Mouse (Mus musculus): ENCODE measurements around the gene Rybp. TPM values are rescaled to one million over a fixed set of nuclear protein-coding genes. Genes with fewer than 3 reads are reported as not detected.

The Rybp gene
- polyA plus RNA-seq, 1 experiment from 2014 or later: 25.3 TPM

- Histone ChIP-seq H3K9ac (no peak overlapping the region), H3K9me3 (no peaks in the 10 kb centered on the region), H3K4me3 (no peak overlapping the region), H3K36me3 (no peaks in the 10 kb centered on the region), H3K27me3 (no peaks in the 10 kb centered on the region), H3K4me1 (peaks cover 4% of the 10 kb centered on the region; the same call in 1 of the 2 replicates), H3K4me2 (replicated peaks) (no peak overlapping the region), H3K27ac (no peak overlapping the region)
- ATAC-seq (ENCODE audit: insufficient number of reproducible peaks, insufficient read depth, low FRiP score, low TSS enrichment): no peak
- WGBS: 69% methylated on average over 3 of the region's 3 CpGs
Observed at GRCm38 (mm10) chr6:100244474-100244873, 42.8 kb downstream of the Rybp start.

- no peak for ATAC-seq (ENCODE audit: insufficient number of reproducible peaks, insufficient read depth, low FRiP score, low TSS enrichment)
- H3K27me3 ChIP-seq: no peaks in the 10 kb centered on the region
- peaks cover 27% of the 10 kb centered on the region for H3K4me1 ChIP-seq
- no peak overlapping the region for H3K9ac ChIP-seq
- H3K4me3 ChIP-seq: no peak overlapping the region
- H3K27ac ChIP-seq: no peak overlapping the region
- no peak overlapping the region for H3K4me2 ChIP-seq (replicated peaks)
- H3K36me3 ChIP-seq: no peaks in the 10 kb centered on the region
- no peaks in the 10 kb centered on the region for H3K9me3 ChIP-seq
Observed at GRCm38 (mm10) chr6:100235036-100235435, 52.2 kb downstream of the Rybp start.

- Histone ChIP-seq H3K27me3 (no peaks in the 10 kb centered on the region), H3K4me2 (replicated peaks) (no peak overlapping the region), H3K4me3 (no peak overlapping the region), H3K4me1 (peaks cover 27% of the 10 kb centered on the region), H3K9me3 (no peaks in the 10 kb centered on the region), H3K27ac (no peak overlapping the region), H3K36me3 (no peaks in the 10 kb centered on the region), H3K9ac (no peak overlapping the region)
- ATAC-seq (ENCODE audit: insufficient number of reproducible peaks, insufficient read depth, low FRiP score, low TSS enrichment): no peak
- WGBS: 68% methylated on average over 3 of the region's 3 CpGs
Observed at GRCm38 (mm10) chr6:100233522-100233921, 53.8 kb downstream of the Rybp start.

- no peaks in the 10 kb centered on the region for H3K36me3 ChIP-seq
- 62% methylated on average over 4 of the region's 4 CpGs for WGBS
Observed at GRCm38 (mm10) chr6:100233061-100233460, 54.2 kb downstream of the Rybp start.

GRCm38 (mm10) chr6:100226204-100226603, 61.1 kb downstream of the Rybp start:
- no peaks in the 10 kb centered on the region for H3K27me3 ChIP-seq
- 64% methylated on average over 2 of the region's 2 CpGs for WGBS
- H3K4me3 ChIP-seq: no peak overlapping the region
- H3K9me3 ChIP-seq: no peaks in the 10 kb centered on the region
- peaks cover 9% of the 10 kb centered on the region for H3K4me1 ChIP-seq
- no peaks in the 10 kb centered on the region for H3K36me3 ChIP-seq
- no peak for ATAC-seq (ENCODE audit: insufficient number of reproducible peaks, insufficient read depth, low FRiP score, low TSS enrichment)
- no peak overlapping the region for H3K4me2 ChIP-seq (replicated peaks)
- H3K9ac ChIP-seq: no peak overlapping the region
- H3K27ac ChIP-seq: no peak overlapping the region

More at GRCm38 (mm10) chr6:100233061-100233460, 54.2 kb downstream of the Rybp start:
- Histone ChIP-seq H3K4me3 (no peak overlapping the region), H3K27ac (no peak overlapping the region), H3K9me3 (no peaks in the 10 kb centered on the region), H3K4me1 (peaks cover 27% of the 10 kb centered on the region), H3K9ac (no peak overlapping the region), H3K27me3 (no peaks in the 10 kb centered on the region), H3K4me2 (replicated peaks) (no peak overlapping the region)
- no peak for ATAC-seq (ENCODE audit: insufficient number of reproducible peaks, insufficient read depth, low FRiP score, low TSS enrichment)

- no peaks in the 10 kb centered on the region for H3K36me3 ChIP-seq
- H3K9ac ChIP-seq: no peak overlapping the region
- peaks cover 30% of the 10 kb centered on the region for H3K4me1 ChIP-seq
- H3K27me3 ChIP-seq: no peaks in the 10 kb centered on the region; the same call in 1 of the 2 replicates
- H3K27ac ChIP-seq: no peak overlapping the region
- H3K4me2 ChIP-seq (replicated peaks): no peak overlapping the region
- no peak overlapping the region for H3K4me3 ChIP-seq
- WGBS: 94% methylated on average over 6 of the region's 6 CpGs
- no peak for ATAC-seq (ENCODE audit: insufficient number of reproducible peaks, insufficient read depth, low FRiP score, low TSS enrichment)
- H3K9me3 ChIP-seq: no peaks in the 10 kb centered on the region
Observed at GRCm38 (mm10) chr6:100223932-100224331, 63.4 kb downstream of the Rybp start.

GRCm38 (mm10) chr6:100223435-100223834, 63.9 kb downstream of the Rybp start:
- no peak for ATAC-seq (ENCODE audit: insufficient number of reproducible peaks, insufficient read depth, low FRiP score, low TSS enrichment)
- no peaks in the 10 kb centered on the region; the same call in 1 of the 2 replicates for H3K27me3 ChIP-seq
- H3K4me3 ChIP-seq: no peak overlapping the region
- H3K9me3 ChIP-seq: no peaks in the 10 kb centered on the region
- H3K9ac ChIP-seq: no peak overlapping the region
- no peak overlapping the region for H3K27ac ChIP-seq
- H3K36me3 ChIP-seq: no peaks in the 10 kb centered on the region
- no peak overlapping the region for H3K4me2 ChIP-seq (replicated peaks)
- peaks cover 35% of the 10 kb centered on the region for H3K4me1 ChIP-seq
- WGBS: 80% methylated on average over 10 of the region's 10 CpGs

- H3K36me3 ChIP-seq: no peaks in the 10 kb centered on the region
- H3K9me3 ChIP-seq: no peaks in the 10 kb centered on the region
- WGBS: 82% methylated on average over 5 of the region's 5 CpGs
- H3K4me3 ChIP-seq: no peak overlapping the region
- H3K27ac ChIP-seq: no peak overlapping the region
- no peaks in the 10 kb centered on the region; the same call in 1 of the 2 replicates for H3K27me3 ChIP-seq
- no peak for ATAC-seq (ENCODE audit: insufficient number of reproducible peaks, insufficient read depth, low FRiP score, low TSS enrichment)
- peaks cover 36% of the 10 kb centered on the region for H3K4me1 ChIP-seq
- H3K4me2 ChIP-seq (replicated peaks): no peak overlapping the region
- no peak overlapping the region for H3K9ac ChIP-seq
Observed at GRCm38 (mm10) chr6:100222927-100223326, 64.4 kb downstream of the Rybp start.

- H3K9ac ChIP-seq: no peak overlapping the region
- H3K4me2 ChIP-seq (replicated peaks): no peak overlapping the region
- H3K9me3 ChIP-seq: no peaks in the 10 kb centered on the region
- no peaks in the 10 kb centered on the region for H3K36me3 ChIP-seq
- peaks cover 36% of the 10 kb centered on the region for H3K4me1 ChIP-seq
- ATAC-seq (ENCODE audit: insufficient number of reproducible peaks, insufficient read depth, low FRiP score, low TSS enrichment): no peak
- H3K4me3 ChIP-seq: no peak overlapping the region
- no peaks in the 10 kb centered on the region; the same call in 1 of the 2 replicates for H3K27me3 ChIP-seq
- WGBS: 54% methylated on average over 4 of the region's 4 CpGs
- H3K27ac ChIP-seq: peak overlapping the region; percentile 77
Observed at GRCm38 (mm10) chr6:100221803-100222202, 65.5 kb downstream of the Rybp start.

- Histone ChIP-seq H3K27ac (peak overlapping the region; percentile 77), H3K4me2 (replicated peaks) (no peak overlapping the region), H3K9ac (no peak overlapping the region), H3K4me1 (peaks cover 33% of the 10 kb centered on the region), H3K27me3 (no peaks in the 10 kb centered on the region; the same call in 1 of the 2 replicates), H3K9me3 (no peaks in the 10 kb centered on the region), H3K36me3 (no peaks in the 10 kb centered on the region), H3K4me3 (no peak overlapping the region)
- 25% methylated on average over 14 of the region's 14 CpGs for WGBS
- peak; percentile 78 for ATAC-seq (ENCODE audit: insufficient number of reproducible peaks, insufficient read depth, low FRiP score, low TSS enrichment)
Observed at GRCm38 (mm10) chr6:100220917-100221560, 66.2 kb downstream of the Rybp start.

- Histone ChIP-seq H3K27ac (no peak overlapping the region), H3K4me1 (peaks cover 42% of the 10 kb centered on the region)
- 66% methylated on average over 3 of the region's 3 CpGs for WGBS
Observed at GRCm38 (mm10) chr6:100219971-100220370, 67.3 kb downstream of the Rybp start.

GRCm38 (mm10) chr6:100218541-100219341, 68.5 kb downstream of the Rybp start:
- WGBS: 59% methylated on average over 13 of the region's 13 CpGs
- Histone ChIP-seq H3K36me3 (no peaks in the 10 kb centered on the region), H3K4me2 (replicated peaks) (no peak overlapping the region), H3K4me1 (peaks cover 54% of the 10 kb centered on the region), H3K27me3 (peaks cover 4% of the 10 kb centered on the region; the same call in 1 of the 2 replicates), H3K9me3 (no peaks in the 10 kb centered on the region), H3K4me3 (no peak overlapping the region), H3K27ac (peak overlapping the region; percentile 37; the same call in 1 of the 2 replicates), H3K9ac (no peak overlapping the region)
- ATAC-seq (ENCODE audit: insufficient number of reproducible peaks, insufficient read depth, low FRiP score, low TSS enrichment): no peak

More at GRCm38 (mm10) chr6:100219971-100220370, 67.3 kb downstream of the Rybp start:
- Histone ChIP-seq H3K4me3 (no peak overlapping the region), H3K9ac (no peak overlapping the region), H3K9me3 (no peaks in the 10 kb centered on the region), H3K27me3 (peaks cover 4% of the 10 kb centered on the region; the same call in 1 of the 2 replicates), H3K36me3 (no peaks in the 10 kb centered on the region), H3K4me2 (replicated peaks) (no peak overlapping the region)
- no peak for ATAC-seq (ENCODE audit: insufficient number of reproducible peaks, insufficient read depth, low FRiP score, low TSS enrichment)
